Mouse (Mus musculus): ENCODE measurements around the gene Hmga2. TPM values are rescaled to one million over a fixed set of nuclear protein-coding genes. Genes with fewer than 3 reads are reported as not detected.

The Hmga2 gene
- polyA plus RNA-seq, 1 experiment: 3.2 TPM

DNA sequence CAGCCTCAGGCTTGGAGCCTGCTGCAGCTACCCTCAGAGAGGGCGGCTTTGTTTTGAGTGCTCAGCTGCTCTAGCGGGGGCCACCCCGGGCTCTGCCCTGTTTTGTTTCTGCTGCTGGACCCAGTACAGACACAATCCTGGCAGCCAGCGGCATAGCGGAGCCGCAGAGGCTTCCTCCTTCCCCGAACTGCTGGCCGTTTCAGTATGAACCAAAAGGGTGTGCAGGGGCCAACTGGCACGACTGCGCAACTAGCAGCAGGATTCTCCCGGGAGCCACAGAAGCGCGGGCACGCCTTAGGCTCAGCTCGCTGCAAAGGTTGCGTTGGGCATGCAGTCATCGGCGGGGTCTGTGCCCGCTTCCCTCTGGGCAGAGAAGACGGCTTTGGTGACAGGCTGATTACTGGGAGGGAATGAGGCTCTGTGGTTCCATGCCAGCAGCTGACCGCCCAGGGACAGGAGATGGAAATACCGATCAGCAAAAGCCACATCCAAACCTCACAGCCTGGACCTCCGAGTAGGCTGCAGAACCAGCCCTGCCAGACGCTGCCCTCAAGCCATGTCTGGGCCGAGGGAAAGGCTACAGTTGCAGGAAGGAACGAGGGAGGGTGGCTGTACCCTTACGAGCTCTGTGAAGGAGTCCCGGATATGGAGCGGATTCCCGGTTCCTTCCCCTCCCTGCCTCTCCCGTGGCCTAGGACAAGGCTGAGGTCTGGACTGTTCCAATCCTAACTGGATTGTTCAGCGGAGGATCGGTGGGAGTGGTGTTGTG lies 47.7 kb downstream of the Hmga2 start:
- H3K4me3 ChIP-seq (replicated peaks; ENCODE audit: control insufficient read depth, low read depth, low read length): peak overlapping the region; percentile 21
- TF ChIP-seq POLR2A (IDR thresholded peaks at IDR 0.05; ENCODE audit: borderline replicate concordance, control insufficient read depth, low read depth, low read length) (no peak), CTCF (IDR thresholded peaks at IDR 0.05; ENCODE audit: control insufficient read depth, insufficient read depth, low read length) (no peak)
- WGBS: 30% methylated on average over 33 of the region's 33 CpGs
- no peaks in the 10 kb centered on the region for H3K4me1 ChIP-seq (ENCODE audit: control insufficient read depth, insufficient read depth, low read length)
- H3K27ac ChIP-seq (ENCODE audit: control insufficient read depth, insufficient read depth, low read depth, low read length, poor library complexity): no peak overlapping the region

DNA sequence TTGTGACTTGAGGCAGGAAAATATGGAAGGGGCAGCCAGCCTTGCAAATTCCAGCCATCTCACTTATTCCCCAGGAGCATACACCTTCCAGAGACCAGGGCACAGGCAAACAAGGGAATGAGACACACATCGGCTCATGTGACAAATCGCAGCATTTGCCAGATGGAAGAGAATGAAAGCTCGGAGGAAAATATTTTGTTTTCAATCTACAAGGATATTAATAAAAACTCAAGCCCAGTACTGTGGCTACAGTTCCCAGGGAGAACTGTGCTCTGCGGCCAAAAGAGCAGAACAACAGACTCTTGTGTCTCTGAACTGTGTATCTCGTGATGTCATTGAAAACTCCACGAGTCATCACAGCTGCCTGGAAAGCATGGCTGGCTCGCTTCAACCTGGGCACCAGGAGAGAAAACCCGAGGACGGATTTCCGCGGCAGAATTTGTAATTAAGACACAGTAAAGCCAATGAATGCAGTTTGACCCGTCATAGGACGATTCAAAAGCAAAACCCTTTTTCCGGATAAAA lies 50.1 kb downstream of the Hmga2 start:
- TF ChIP-seq CTCF (IDR thresholded peaks at IDR 0.05; ENCODE audit: control insufficient read depth, insufficient read depth, low read length): no peak
- TF ChIP-seq POLR2A (IDR thresholded peaks at IDR 0.05; ENCODE audit: borderline replicate concordance, control insufficient read depth, low read depth, low read length): no peak
- 82% methylated on average over 14 of the region's 14 CpGs for WGBS
- Histone ChIP-seq H3K4me3 (replicated peaks; ENCODE audit: control insufficient read depth, low read depth, low read length) (no peak overlapping the region), H3K4me1 (ENCODE audit: control insufficient read depth, insufficient read depth, low read length) (no peaks in the 10 kb centered on the region), H3K27ac (ENCODE audit: control insufficient read depth, insufficient read depth, low read depth, low read length, poor library complexity) (no peak overlapping the region)

DNA sequence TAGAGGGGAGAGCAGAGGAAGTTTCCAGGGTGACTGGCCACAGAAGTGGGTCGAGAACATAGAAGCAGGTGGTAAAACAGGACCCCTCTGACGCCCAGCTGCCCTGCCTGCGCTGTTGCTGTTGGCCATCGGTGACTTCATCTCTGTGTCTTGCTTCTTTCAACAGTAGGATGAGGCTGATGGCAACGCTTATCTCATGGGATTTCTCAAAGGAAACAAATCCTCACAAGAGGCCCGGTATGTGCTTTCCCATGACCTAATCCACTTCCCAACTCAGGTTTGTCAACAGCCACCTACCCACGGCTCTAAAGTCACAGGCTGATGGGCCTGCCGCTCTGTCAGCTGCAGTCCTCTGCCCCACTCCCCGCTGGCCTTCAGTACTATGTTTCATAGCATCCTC lies 52.3 kb downstream of the Hmga2 start:
- TF ChIP-seq CTCF (IDR thresholded peaks at IDR 0.05; ENCODE audit: control insufficient read depth, insufficient read depth, low read length) (no peak), POLR2A (IDR thresholded peaks at IDR 0.05; ENCODE audit: borderline replicate concordance, control insufficient read depth, low read depth, low read length) (no peak)
- 80% methylated on average over 9 of the region's 9 CpGs for WGBS
- H3K4me1 ChIP-seq (ENCODE audit: control insufficient read depth, insufficient read depth, low read length): no peaks in the 10 kb centered on the region

DNA sequence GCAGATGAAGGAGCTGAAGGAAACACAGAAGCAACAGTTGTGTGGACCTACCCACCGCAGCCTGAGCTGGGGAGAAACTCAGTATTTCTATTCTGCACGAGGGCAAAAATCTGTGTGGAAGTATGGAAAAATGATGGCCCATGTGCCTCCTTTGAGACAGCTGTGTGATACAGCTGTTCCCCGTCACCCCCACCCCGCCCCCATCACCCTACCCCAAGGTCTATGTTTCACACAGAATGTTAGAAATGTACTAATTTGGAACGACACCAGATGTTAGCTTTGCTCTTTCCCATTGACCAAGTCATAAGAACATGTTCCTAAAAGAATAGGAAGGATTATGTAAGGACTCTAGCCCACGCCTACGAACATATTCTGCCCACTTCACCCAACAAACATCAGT lies 53.0 kb downstream of the Hmga2 start:
- no peak overlapping the region for H3K27ac ChIP-seq (ENCODE audit: control insufficient read depth, insufficient read depth, low read depth, low read length, poor library complexity)
- 64% methylated on average over 7 of the region's 7 CpGs for WGBS
- H3K4me3 ChIP-seq (replicated peaks; ENCODE audit: control insufficient read depth, low read depth, low read length): no peak overlapping the region
- no peaks in the 10 kb centered on the region for H3K4me1 ChIP-seq (ENCODE audit: control insufficient read depth, insufficient read depth, low read length)
- TF ChIP-seq POLR2A (IDR thresholded peaks at IDR 0.05; ENCODE audit: borderline replicate concordance, control insufficient read depth, low read depth, low read length) (no peak), CTCF (IDR thresholded peaks at IDR 0.05; ENCODE audit: control insufficient read depth, insufficient read depth, low read length) (no peak)

More for the DNA sequence above, 52.3 kb downstream of the Hmga2 start:
- Histone ChIP-seq H3K4me3 (replicated peaks; ENCODE audit: control insufficient read depth, low read depth, low read length) (no peak overlapping the region), H3K27ac (ENCODE audit: control insufficient read depth, insufficient read depth, low read depth, low read length, poor library complexity) (no peak overlapping the region)

DNA sequence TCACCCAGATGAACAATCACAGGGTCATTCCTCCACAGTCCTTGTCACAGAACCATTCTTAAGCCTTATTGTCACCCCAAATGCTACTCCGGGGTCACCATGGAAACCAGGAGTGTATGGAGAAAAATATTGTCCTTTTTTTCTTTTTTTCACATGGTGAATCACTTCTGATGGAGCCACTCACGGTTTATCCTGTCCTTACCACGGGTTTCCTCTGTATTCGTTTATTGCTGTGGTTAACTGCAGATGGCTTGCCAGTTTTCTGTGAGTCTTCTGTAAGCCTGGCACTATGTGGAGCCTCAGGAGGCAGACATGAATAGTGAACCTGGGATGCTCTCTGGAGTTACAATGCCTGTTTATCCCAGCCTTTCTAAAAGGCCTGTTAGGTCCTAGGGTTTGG lies 53.4 kb downstream of the Hmga2 start:
- H3K27ac ChIP-seq (ENCODE audit: control insufficient read depth, insufficient read depth, low read depth, low read length, poor library complexity): no peak overlapping the region
- WGBS: 25% methylated on average over 4 of the region's 4 CpGs
- no peak overlapping the region for H3K4me3 ChIP-seq (replicated peaks; ENCODE audit: control insufficient read depth, low read depth, low read length)
- no peak for TF ChIP-seq CTCF (IDR thresholded peaks at IDR 0.05; ENCODE audit: control insufficient read depth, insufficient read depth, low read length)
- TF ChIP-seq POLR2A (IDR thresholded peaks at IDR 0.05; ENCODE audit: borderline replicate concordance, control insufficient read depth, low read depth, low read length): no peak
- H3K4me1 ChIP-seq (ENCODE audit: control insufficient read depth, insufficient read depth, low read length): no peaks in the 10 kb centered on the region

DNA sequence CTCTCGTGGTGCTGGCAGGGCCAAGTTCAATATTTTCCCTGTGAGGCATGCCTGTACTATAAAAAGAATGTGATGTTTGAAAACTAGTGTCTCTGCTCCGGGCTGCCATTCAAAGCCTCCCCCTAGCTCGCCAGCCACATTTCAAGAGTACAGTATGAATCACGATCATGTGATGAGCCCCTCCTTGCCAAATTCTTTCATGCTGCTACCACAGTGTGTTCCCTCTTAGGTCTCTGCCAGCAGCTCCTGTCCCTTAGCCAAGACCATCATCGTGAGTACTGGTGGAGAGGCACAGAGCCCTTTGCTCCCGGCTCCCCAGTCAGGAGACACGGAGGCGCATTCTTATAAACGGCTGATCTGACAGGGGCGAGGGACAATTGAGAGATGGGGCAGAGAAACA lies 54.2 kb downstream of the Hmga2 start:
- Histone ChIP-seq H3K27ac (ENCODE audit: control insufficient read depth, insufficient read depth, low read depth, low read length, poor library complexity) (no peak overlapping the region), H3K4me1 (ENCODE audit: control insufficient read depth, insufficient read depth, low read length) (no peaks in the 10 kb centered on the region), H3K4me3 (replicated peaks; ENCODE audit: control insufficient read depth, low read depth, low read length) (no peak overlapping the region)
- 42% methylated on average over 10 of the region's 10 CpGs for WGBS
- no peak for TF ChIP-seq CTCF (IDR thresholded peaks at IDR 0.05; ENCODE audit: control insufficient read depth, insufficient read depth, low read length)
- no peak for TF ChIP-seq POLR2A (IDR thresholded peaks at IDR 0.05; ENCODE audit: borderline replicate concordance, control insufficient read depth, low read depth, low read length)

DNA sequence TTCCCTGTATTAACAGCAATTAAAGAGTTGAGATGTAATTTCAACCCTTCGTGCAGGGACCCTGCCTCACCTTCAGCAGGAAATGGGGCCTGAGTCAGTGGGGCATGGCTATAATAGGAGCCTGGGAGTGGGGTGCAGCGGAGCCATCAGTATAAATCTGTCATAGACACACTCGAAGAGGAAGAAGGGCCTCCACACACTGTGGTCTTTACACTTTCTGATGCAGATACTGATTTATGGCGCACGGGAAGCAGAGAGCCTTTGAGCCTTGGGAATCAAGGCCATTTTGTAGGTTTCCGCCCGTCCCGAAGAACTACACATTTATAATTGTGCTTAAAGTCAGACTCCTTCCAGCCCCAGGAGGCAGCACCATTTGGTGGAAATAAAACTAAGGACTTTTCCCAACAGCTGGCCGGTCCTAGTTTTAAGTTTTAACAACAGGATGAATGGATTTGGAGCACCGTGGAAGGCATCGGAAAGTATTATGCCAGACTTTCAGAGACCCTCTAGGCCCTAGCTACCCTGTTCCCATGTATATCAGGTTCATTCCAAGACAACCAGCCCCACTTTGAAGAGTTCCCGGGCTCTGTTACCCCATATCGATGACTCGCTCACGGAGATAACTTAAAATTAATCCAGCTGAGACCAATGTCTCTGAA lies 55.2 kb downstream of the Hmga2 start:
- Histone ChIP-seq H3K4me3 (replicated peaks; ENCODE audit: control insufficient read depth, low read depth, low read length) (no peak overlapping the region), H3K27ac (ENCODE audit: control insufficient read depth, insufficient read depth, low read depth, low read length, poor library complexity) (no peak overlapping the region), H3K4me1 (ENCODE audit: control insufficient read depth, insufficient read depth, low read length) (no peaks in the 10 kb centered on the region)
- TF ChIP-seq CTCF (IDR thresholded peaks at IDR 0.05; ENCODE audit: control insufficient read depth, insufficient read depth, low read length) (no peak), POLR2A (IDR thresholded peaks at IDR 0.05; ENCODE audit: borderline replicate concordance, control insufficient read depth, low read depth, low read length) (no peak)
- 70% methylated on average over 15 of the region's 15 CpGs for WGBS

DNA sequence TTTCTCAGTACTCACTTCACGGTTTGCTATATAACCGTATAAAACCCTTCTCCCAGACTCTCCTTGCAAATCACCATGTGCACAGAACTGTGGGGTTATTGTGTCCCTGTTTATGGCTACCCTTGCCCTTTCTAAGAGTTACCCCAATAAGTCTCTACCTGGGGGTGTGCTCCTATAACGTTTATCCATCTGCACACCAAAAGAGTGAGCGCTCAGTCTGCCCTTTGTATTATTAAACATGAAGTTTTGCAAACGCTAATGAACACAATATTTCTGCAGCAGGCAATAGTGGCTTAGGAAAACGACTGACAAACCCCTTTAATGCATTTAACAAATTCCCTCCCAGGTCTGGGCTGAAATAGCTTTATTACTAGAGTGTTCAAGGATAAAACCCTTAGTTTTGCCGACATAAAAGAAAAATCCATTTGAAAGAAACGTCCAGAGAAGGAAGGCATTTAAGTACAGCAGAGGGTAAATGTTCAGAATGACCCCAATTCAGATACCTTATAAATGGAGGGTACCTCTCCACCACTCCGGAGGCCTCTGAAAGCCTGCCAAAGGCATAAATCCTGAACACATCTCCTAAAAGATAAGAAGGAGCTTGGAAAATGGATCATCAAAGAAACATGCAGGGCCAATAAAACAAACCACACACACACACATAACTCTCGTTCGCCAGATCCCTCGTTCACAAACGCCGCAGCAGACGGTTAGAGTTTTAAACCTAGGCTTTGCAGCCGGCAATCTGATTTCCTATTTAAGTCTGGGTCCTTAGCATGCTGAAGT lies 57.3 kb downstream of the Hmga2 start:
- no peak overlapping the region for H3K27ac ChIP-seq (ENCODE audit: control insufficient read depth, insufficient read depth, low read depth, low read length, poor library complexity)
- TF ChIP-seq CTCF (IDR thresholded peaks at IDR 0.05; ENCODE audit: control insufficient read depth, insufficient read depth, low read length) (no peak), POLR2A (IDR thresholded peaks at IDR 0.05; ENCODE audit: borderline replicate concordance, control insufficient read depth, low read depth, low read length) (no peak)
- 87% methylated on average over 16 of the region's 16 CpGs for WGBS

More for the DNA sequence above, 57.3 kb downstream of the Hmga2 start:
- Histone ChIP-seq H3K4me3 (replicated peaks; ENCODE audit: control insufficient read depth, low read depth, low read length) (no peak overlapping the region), H3K4me1 (ENCODE audit: control insufficient read depth, insufficient read depth, low read length) (no peaks in the 10 kb centered on the region)

Data from bone marrow, adult 2 months (tissue).